Mouse (Mus musculus) CH12.LX (cell line): Measurements from ENCODE around the gene Doc2g. TPM values are rescaled to one million over a fixed set of nuclear protein-coding genes. Genes with fewer than 3 reads are reported as not detected.

Source experiments
- DNase-seq: peaks from one replicate; pipeline ENCODE4 v3.0.0-alpha.2; 2013; ENCODE audit errors: extremely low read depth
- H3K27ac ChIP-seq: 2 replicates; pipeline ENCODE4 v1.5.1; 2012; ENCODE audit warnings: low read depth, mild to moderate bottlenecking, control low read depth, moderate library complexity; ENCODE audit not compliant: insufficient read depth
- H3K27me3 ChIP-seq: replicated peaks from 2 replicates; pipeline ENCODE3; 2012; ENCODE audit warnings: inconsistent platforms
- H3K36me3 ChIP-seq, 2 experiments: replicated peaks in 1 of 2; 2 replicates each; pipeline versions ENCODE3 to v1.6.1; 2012; ENCODE audit warnings: inconsistent platforms in 1 of 2, low read length in 1 of 2, mild to moderate bottlenecking in 1 of 2, mixed read lengths in 1 of 2, moderate library complexity in 1 of 2; ENCODE audit not compliant: control insufficient read depth in 1 of 2, insufficient read depth in 1 of 2
- H3K4me1 ChIP-seq, 2 experiments: 2 replicates each; pipeline ENCODE4 v1.6.1; 2012; ENCODE audit warnings: inconsistent platforms in 1 of 2, moderate library complexity in 1 of 2; ENCODE audit not compliant: insufficient read depth in 2 of 2, control insufficient read depth in 1 of 2
- H3K4me2 ChIP-seq: 2 replicates; pipeline ENCODE4 v1.6.1; 2012; ENCODE audit warnings: low read depth, mild to moderate bottlenecking, control low read depth; ENCODE audit not compliant: poor library complexity, insufficient read depth, severe bottlenecking
- H3K4me3 ChIP-seq, 3 experiments: fragments of 150-350 bp in 1 of 3; sonication (generic) in 1 of 3; replicated peaks in 1 of 3; 2 replicates each; pipeline versions ENCODE3 to v1.5.1; 2011 to 2012; ENCODE audit warnings: low read depth in 2 of 3, low read length in 2 of 3, mild to moderate bottlenecking in 2 of 3, moderate library complexity in 2 of 3, control low read depth in 1 of 3, improper control_type of control experiment in 1 of 3, inconsistent platforms in 1 of 3, mixed read lengths in 1 of 3; ENCODE audit not compliant: poor library complexity in 1 of 3
- H3K79me2 ChIP-seq: replicated peaks from 2 replicates; pipeline ENCODE4 v1.6.1; 2012; ENCODE audit warnings: mild to moderate bottlenecking, moderate library complexity; ENCODE audit not compliant: control insufficient read depth, poor library complexity, insufficient read depth, severe bottlenecking; ENCODE audit errors: extremely low read depth
- H3K9ac ChIP-seq: 2 replicates; pipeline ENCODE4 v1.6.1; 2012; ENCODE audit warnings: low read depth, mild to moderate bottlenecking, control low read depth, moderate library complexity; ENCODE audit not compliant: insufficient read depth
- H3K9me3 ChIP-seq: replicated peaks from 2 replicates; pipeline ENCODE3; 2012; ENCODE audit warnings: low read length, inconsistent platforms, mixed read lengths
- E2F4 ChIP-seq: IDR thresholded peaks from 2 replicates; pipeline ENCODE4 v1.6.1; 2011; ENCODE audit warnings: low read depth, low read length, improper control_type of control experiment; ENCODE audit not compliant: insufficient replicate concordance
- HCFC1 ChIP-seq: IDR thresholded peaks from 2 replicates; pipeline ENCODE4 v1.6.1; 2012; ENCODE audit warnings: low read depth, mild to moderate bottlenecking, inconsistent platforms, low read length, improper control_type of control experiment
- JUN ChIP-seq: IDR thresholded peaks from 2 replicates; pipeline ENCODE4 v1.6.1; 2011; ENCODE audit warnings: low read depth, mild to moderate bottlenecking, low read length, improper control_type of control experiment, moderate library complexity; ENCODE audit not compliant: insufficient read depth
- KAT2A ChIP-seq: IDR thresholded peaks from 2 replicates; pipeline ENCODE4 v1.6.1; 2012; ENCODE audit warnings: low read length, improper control_type of control experiment, inconsistent platforms; ENCODE audit not compliant: insufficient replicate concordance
- MEF2A ChIP-seq: IDR thresholded peaks from 2 replicates; pipeline ENCODE4 v1.6.1; 2014; ENCODE audit warnings: low read depth, mild to moderate bottlenecking, inconsistent platforms, low read length, improper control_type of control experiment, borderline replicate concordance
- NELFE ChIP-seq: IDR thresholded peaks from 2 replicates; pipeline ENCODE4 v1.6.1; 2011; ENCODE audit warnings: low read depth, low read length, improper control_type of control experiment
- NRF1 ChIP-seq: IDR thresholded peaks from 2 replicates; pipeline ENCODE4 v1.6.1; 2014; ENCODE audit warnings: low read depth, mild to moderate bottlenecking, inconsistent platforms, low read length, improper control_type of control experiment, moderate library complexity
- USF2 ChIP-seq: conservative IDR thresholded peaks from 2 replicates; pipeline ENCODE4 v1.6.1; 2011; ENCODE audit warnings: low read depth, low read length, improper control_type of control experiment
- ZC3H11A ChIP-seq: IDR thresholded peaks from 2 replicates; pipeline ENCODE4 v1.6.1; 2012; ENCODE audit warnings: low read depth, mild to moderate bottlenecking, inconsistent platforms, low read length, improper control_type of control experiment
- ZNF384 ChIP-seq: IDR thresholded peaks from 2 replicates; pipeline ENCODE4 v1.6.1; 2012; ENCODE audit warnings: low read depth, low read length, improper control_type of control experiment, inconsistent platforms
- dilution Hi-C: fragments of 300-500 bp; cut with MboI; formaldehyde crosslinking; loops from 2 replicates; pipeline ENCODE4 v1.14.3; 2020; ENCODE audit warnings: low sequenced_read_pairs; ENCODE audit not compliant: extremely low pct_unique_long_range_greater_than_20kb, extremely low pct_ligation_motif_present
- in situ Hi-C: fragments of 300-500 bp; cut with MboI; formaldehyde crosslinking; loops from 3 replicates; pipeline ENCODE4 v1.14.3; 2019; ENCODE audit warnings: low sequenced_read_pairs, low pct_ligation_motif_present, low pct_unique_long_range_greater_than_20kb, mixed read lengths
- polyA plus RNA-seq: library from polyadenylated mRNA; unstranded; fragments of >175 nt; gene quantifications from 2 replicates; pipeline ENCODE4 v1.2.1, GENCODE M21; 2012; ENCODE audit warnings: low read depth; ENCODE audit not compliant: insufficient read length
- total RNA-seq, 2 experiments: library from RNA; depleted of rRNA; stranded (reverse); fragments of 300-350 nt in 1 of 2; fragments of >200 nt in 1 of 2; gene quantifications; 2 replicates each; pipeline ENCODE4 v1.2.3; 2012 to 2014

The Doc2g gene
- total and polyA plus RNA-seq, 3 experiments = 2.1 to 6.4 (median 5.2) TPM

- no peak for DNase-seq
- TF ChIP-seq JUN (no peak), E2F4 (no peak), ZC3H11A (no peak), HCFC1 (no peak), NELFE (no peak), MEF2A (no peak), NRF1 (no peak), USF2 (no peak), ZNF384 (no peak), KAT2A (no peak)
- Histone ChIP-seq H3K36me3 (no peaks in the 10 kb centered on the region), H3K27ac (no peak overlapping the region), H3K27me3 (no peaks in the 10 kb centered on the region), H3K4me2 (no peak overlapping the region), H3K79me2 (no peaks in the 10 kb centered on the region), H3K4me3 (no peak overlapping the region), H3K9ac (no peak overlapping the region), H3K9me3 (peaks cover 2% of the 10 kb centered on the region), H3K4me1 (peaks cover 26 to 47% of the 10 kb centered on the region in 2 experiments)
- dilution Hi-C loops (no loop called here), in situ Hi-C loops (no loop called here)
Observed at GRCm38 (mm10) chr19:4055947-4056693, 53.0 kb downstream of the Doc2g start.

Other genes starting within 250 kb of the Doc2g start
Only the 20 nearest of the 32 such genes appear.
- 46.6 and 53.2 TPM in 2 replicates for gene Tcirg1, start 96.2 kb upstream of the Doc2g start, total RNA-seq (2012; rRNA removed)
- gene Tcirg1, start 96.2 kb upstream of the Doc2g start, total RNA-seq (2014; rRNA removed) = 48.5 and 51.6 TPM in 2 replicates
- gene Tcirg1, start 96.2 kb upstream of the Doc2g start, polyA plus RNA-seq = 62.8 and 67.2 TPM in 2 replicates
- 216 TPM in 2 replicates for gene Ndufs8, start 90.5 kb upstream of the Doc2g start, total RNA-seq (2012; rRNA removed)
- 196 and 248 TPM in 2 replicates for gene Ndufs8, start 90.5 kb upstream of the Doc2g start, total RNA-seq (2014; rRNA removed)
- gene Ndufs8, start 90.5 kb upstream of the Doc2g start, polyA plus RNA-seq = 182 and 195 TPM in 2 replicates
- gene Aldh3b1, start 73.5 kb upstream of the Doc2g start, total RNA-seq (2012; rRNA removed) = 5.7 and 8.1 TPM in 2 replicates
- gene Aldh3b1, start 73.5 kb upstream of the Doc2g start, total RNA-seq (2014; rRNA removed) = 3.7 and 5.9 TPM in 2 replicates
- gene Aldh3b1, start 73.5 kb upstream of the Doc2g start, polyA plus RNA-seq = 7.4 and 8.1 TPM in 2 replicates
- gene Unc93b1, start 68.1 kb upstream of the Doc2g start, total RNA-seq (2012; rRNA removed) = 77.9 and 84.7 TPM in 2 replicates
- gene Unc93b1, start 68.1 kb upstream of the Doc2g start, total RNA-seq (2014; rRNA removed) = 72.7 and 82.3 TPM in 2 replicates
- gene Unc93b1, start 68.1 kb upstream of the Doc2g start, polyA plus RNA-seq = 105 and 117 TPM in 2 replicates
- not detected in 2 replicates for gene Aldh3b3, start 44.7 kb upstream of the Doc2g start, total RNA-seq (2012; rRNA removed)
- gene Aldh3b3, start 44.7 kb upstream of the Doc2g start, total RNA-seq (2014; rRNA removed) = not detected in 2 replicates
- gene Aldh3b3, start 44.7 kb upstream of the Doc2g start, polyA plus RNA-seq = not detected in 2 replicates
- gene Aldh3b2, start 31.0 kb upstream of the Doc2g start, total RNA-seq (2012; rRNA removed) = not detected in 2 replicates
- not detected in 2 replicates for gene Aldh3b2, start 31.0 kb upstream of the Doc2g start, total RNA-seq (2014; rRNA removed)
- not detected in 2 replicates for gene Aldh3b2, start 31.0 kb upstream of the Doc2g start, polyA plus RNA-seq
- gene Acy3, start 16.7 kb upstream of the Doc2g start, total RNA-seq (2012; rRNA removed) = 0.25 TPM in 1 of 2 replicates, not detected in the other
- not detected in 2 replicates for gene Acy3, start 16.7 kb upstream of the Doc2g start, total RNA-seq (2014; rRNA removed)
- 0.29 and 0.83 TPM in 2 replicates for gene Acy3, start 16.7 kb upstream of the Doc2g start, polyA plus RNA-seq
- not detected in 2 replicates for gene Tbx10, start 10.6 kb upstream of the Doc2g start, total RNA-seq (2012; rRNA removed)
- gene Tbx10, start 10.6 kb upstream of the Doc2g start, total RNA-seq (2014; rRNA removed) = not detected in 2 replicates
- gene Tbx10, start 10.6 kb upstream of the Doc2g start, polyA plus RNA-seq = not detected in 2 replicates
- gene Nudt8, start 2.7 kb upstream of the Doc2g start, total RNA-seq (2012; rRNA removed) = 31.4 and 36.3 TPM in 2 replicates
- gene Nudt8, start 2.7 kb upstream of the Doc2g start, total RNA-seq (2014; rRNA removed) = 31.7 and 40.2 TPM in 2 replicates
- gene Nudt8, start 2.7 kb upstream of the Doc2g start, polyA plus RNA-seq = 24.7 and 28.2 TPM in 2 replicates
- 2.0 and 2.1 TPM in 2 replicates for gene Gm49405, start 2.7 kb upstream of the Doc2g start, total RNA-seq (2012; rRNA removed)
- 0.99 and 1.1 TPM in 2 replicates for gene Gm49405, start 2.7 kb upstream of the Doc2g start, total RNA-seq (2014; rRNA removed)
- 2.7 and 3.3 TPM in 2 replicates for gene Gm49405, start 2.7 kb upstream of the Doc2g start, polyA plus RNA-seq
- 183 TPM in 2 replicates for gene Ndufv1, start 9.5 kb downstream of the Doc2g start, total RNA-seq (2012; rRNA removed)
- gene Ndufv1, start 9.5 kb downstream of the Doc2g start, total RNA-seq (2014; rRNA removed) = 119 TPM in 2 replicates
- gene Ndufv1, start 9.5 kb downstream of the Doc2g start, polyA plus RNA-seq = 133 and 136 TPM in 2 replicates
- gene Gstp1, start 34.7 kb downstream of the Doc2g start, total RNA-seq (2012; rRNA removed) = 529 and 544 TPM in 2 replicates
- 333 and 343 TPM in 2 replicates for gene Gstp1, start 34.7 kb downstream of the Doc2g start, total RNA-seq (2014; rRNA removed)
- 468 and 696 TPM in 2 replicates for gene Gstp1, start 34.7 kb downstream of the Doc2g start, polyA plus RNA-seq
- 6.0 and 21.1 TPM in 2 replicates for gene Gstp2, start 42.7 kb downstream of the Doc2g start, total RNA-seq (2012; rRNA removed)
- gene Gstp2, start 42.7 kb downstream of the Doc2g start, total RNA-seq (2014; rRNA removed) = not detected in 2 replicates
- gene Gstp2, start 42.7 kb downstream of the Doc2g start, polyA plus RNA-seq = 1.4 and 2.4 TPM in 2 replicates
- 0.46 and 1.4 TPM in 2 replicates for gene Gstp3, start 56.3 kb downstream of the Doc2g start, total RNA-seq (2012; rRNA removed)
- gene Gstp3, start 56.3 kb downstream of the Doc2g start, total RNA-seq (2014; rRNA removed) = not detected in 2 replicates
- not detected in 2 replicates for gene Gstp3, start 56.3 kb downstream of the Doc2g start, polyA plus RNA-seq
- gene Cabp2, start 78.3 kb downstream of the Doc2g start, total RNA-seq (2012; rRNA removed) = not detected in 2 replicates
- gene Cabp2, start 78.3 kb downstream of the Doc2g start, total RNA-seq (2014; rRNA removed) = not detected in 2 replicates
- gene Cabp2, start 78.3 kb downstream of the Doc2g start, polyA plus RNA-seq = not detected in 2 replicates
- gene Cdk2ap2, start 93.9 kb downstream of the Doc2g start, total RNA-seq (2012; rRNA removed) = 69.5 and 90.3 TPM in 2 replicates
- 57.0 and 63.4 TPM in 2 replicates for gene Cdk2ap2, start 93.9 kb downstream of the Doc2g start, total RNA-seq (2014; rRNA removed)
- 55.6 and 67.1 TPM in 2 replicates for gene Cdk2ap2, start 93.9 kb downstream of the Doc2g start, polyA plus RNA-seq
- 43.8 and 46.1 TPM in 2 replicates for gene Pitpnm1, start 96.7 kb downstream of the Doc2g start, total RNA-seq (2012; rRNA removed)
- 14.8 and 15.9 TPM in 2 replicates for gene Pitpnm1, start 96.7 kb downstream of the Doc2g start, total RNA-seq (2014; rRNA removed)
- 33.3 and 34.7 TPM in 2 replicates for gene Pitpnm1, start 96.7 kb downstream of the Doc2g start, polyA plus RNA-seq
- gene Aip, start 122.5 kb downstream of the Doc2g start, total RNA-seq (2012; rRNA removed) = 37.5 and 39.7 TPM in 2 replicates
- gene Aip, start 122.5 kb downstream of the Doc2g start, total RNA-seq (2014; rRNA removed) = 10.8 and 11.7 TPM in 2 replicates
- 64.8 and 87.9 TPM in 2 replicates for gene Aip, start 122.5 kb downstream of the Doc2g start, polyA plus RNA-seq
- gene Gpr152, start 136.5 kb downstream of the Doc2g start, total RNA-seq (2012; rRNA removed) = 0.17 and 0.25 TPM in 2 replicates
- gene Gpr152, start 136.5 kb downstream of the Doc2g start, total RNA-seq (2014; rRNA removed) = 0.05 TPM in 1 of 2 replicates, not detected in the other
- gene Gpr152, start 136.5 kb downstream of the Doc2g start, polyA plus RNA-seq = 0.71 and 0.82 TPM in 2 replicates
- 2.8 and 3.3 TPM in 2 replicates for gene Cabp4, start 140.7 kb downstream of the Doc2g start, total RNA-seq (2012; rRNA removed)
- gene Cabp4, start 140.7 kb downstream of the Doc2g start, total RNA-seq (2014; rRNA removed) = 6.4 and 6.9 TPM in 2 replicates
- 11.8 and 14.7 TPM in 2 replicates for gene Cabp4, start 140.7 kb downstream of the Doc2g start, polyA plus RNA-seq